Mouse (Mus musculus) heart, adult 8-10 months (tissue): Measurements from ENCODE around the gene Cpb1. TPM values are rescaled to one million over a fixed set of nuclear protein-coding genes. Genes with fewer than 3 reads are reported as not detected.
A peak's percentile ranks its signal among the peaks of the same experiment; 100 is the strongest.

Experiments used
- DNase-seq: peaks from one replicate; pipeline ENCODE4 v3.0.0; 2022; ENCODE audit warnings: low spot score
- total RNA-seq, 4 experiments: library from RNA; stranded (reverse); gene quantifications; 2 replicates each; pipeline ENCODE4 v1.2.4; 2022

Gene Cpb1
- total RNA-seq, result not detected

DNA sequence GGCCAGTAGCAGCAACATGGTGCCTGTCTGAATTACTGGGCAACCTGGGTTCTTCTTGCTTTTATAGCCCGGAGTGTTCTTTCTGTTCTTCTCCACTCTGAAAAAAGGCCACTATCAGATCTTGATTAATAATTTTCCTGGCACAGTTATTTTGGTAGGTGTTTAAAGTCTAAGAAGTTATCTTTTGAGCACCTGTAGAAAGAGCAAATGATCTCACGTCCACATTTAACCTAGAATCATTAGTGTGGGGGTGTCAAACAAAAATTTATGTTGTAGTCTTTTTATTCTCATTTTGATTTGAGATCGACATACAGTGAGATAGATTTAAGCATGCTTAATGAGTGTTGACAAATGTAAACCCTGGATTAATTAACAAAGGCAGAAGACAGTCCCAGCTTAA is at the start of gene Cpb1:
Gene Cpb1, minus strand, starts transcription at position 101 of the 400 bp plus-strand sequence.
- DNase-seq, result no peak

DNA sequence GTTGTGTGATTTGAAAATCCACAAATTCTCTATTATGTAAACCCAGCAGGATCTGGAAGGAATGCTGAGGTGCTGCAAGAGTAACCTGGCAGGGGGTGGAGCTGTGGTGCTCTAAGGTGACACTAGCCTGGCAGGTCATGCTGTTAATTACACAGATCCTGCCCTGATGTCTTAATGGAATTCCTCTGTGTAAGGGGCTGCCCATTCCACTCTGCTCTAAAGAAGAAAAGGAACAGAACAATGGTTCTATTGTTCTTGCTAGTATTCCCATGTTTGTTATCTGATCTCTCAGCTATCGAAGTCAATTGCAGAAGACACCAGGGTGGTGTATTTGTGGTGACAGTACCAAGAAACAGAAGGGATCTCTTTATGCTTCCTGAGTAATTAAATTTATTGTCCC is 41.7 kb upstream of the Cpb1 start:
- no peak for DNase-seq

GRCm38 (mm10) chr3:20309142-20309541 is 33.6 kb upstream of the Cpb1 start:
- DNase-seq, result no peak

GRCm38 (mm10) chr3:20307256-20307655 is 31.7 kb upstream of the Cpb1 start:
- DNase-seq, result no peak

- peak; percentile 24 for DNase-seq
These were observed 29.3 kb upstream of the Cpb1 start for GRCm38 (mm10) chr3:20304758-20305352.

GRCm38 (mm10) chr3:20295546-20295945 is 20.0 kb upstream of the Cpb1 start:
- DNase-seq, result no peak

DNA sequence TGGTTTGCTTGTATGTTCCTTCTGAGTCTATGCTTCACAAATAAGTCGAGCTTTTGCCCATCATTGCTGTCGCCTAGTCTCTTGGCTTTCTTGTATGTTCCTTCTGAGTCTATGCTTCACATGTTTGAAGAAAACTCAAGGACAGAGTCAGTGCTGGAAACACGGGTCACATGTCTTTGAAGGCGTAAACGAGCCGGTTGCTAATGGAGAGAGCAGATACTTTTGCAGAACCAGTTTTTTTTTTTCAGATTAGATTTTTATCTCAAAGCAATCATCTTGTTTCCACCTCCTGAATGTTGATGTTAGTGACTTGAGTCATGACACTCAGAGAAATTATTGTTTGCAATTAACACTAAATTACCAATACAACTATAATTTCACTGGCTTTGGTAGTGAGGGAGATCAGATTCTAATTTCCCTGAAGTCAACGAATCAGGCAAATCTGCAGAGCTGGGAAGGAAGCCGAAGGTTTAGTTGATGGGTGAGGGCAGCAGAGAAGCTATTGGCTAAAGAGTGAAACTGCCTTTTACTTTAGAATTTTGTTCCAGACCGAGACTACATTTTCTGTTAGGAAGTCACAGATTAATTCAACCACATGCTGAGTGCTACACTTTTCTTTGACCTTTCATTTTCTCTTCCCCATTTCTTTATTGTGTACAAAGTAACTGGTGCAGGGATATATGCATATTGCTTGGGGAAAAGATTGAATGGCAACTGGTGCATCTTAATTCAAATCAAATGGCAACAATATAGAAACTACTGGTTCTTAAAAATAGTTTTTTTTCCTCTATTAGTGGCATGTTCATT is 19.2 kb upstream of the Cpb1 start:
- peak; percentile 21 for DNase-seq

DNA sequence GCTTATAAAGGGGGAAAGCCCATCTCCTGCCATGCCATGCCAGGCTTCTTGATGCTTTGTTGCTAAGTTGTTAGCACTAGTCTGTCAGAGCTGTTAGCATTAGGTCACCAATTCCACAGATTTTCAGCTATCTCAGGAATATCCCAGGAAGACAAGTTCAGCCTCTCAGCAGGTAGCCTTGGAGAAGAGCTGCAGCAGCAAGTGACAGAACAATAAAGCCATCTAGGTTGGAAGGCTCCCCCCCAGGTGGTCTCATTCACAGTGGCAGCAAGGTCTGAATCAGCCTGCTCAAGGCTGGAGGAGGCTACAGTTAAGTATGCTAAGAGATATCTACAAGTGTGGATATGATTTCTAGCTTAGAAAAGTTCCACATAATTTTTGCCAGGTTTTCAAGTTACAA is 15.8 kb upstream of the Cpb1 start:
- DNase-seq, result no peak

- DNase-seq, result no peak
These were observed 13.2 kb upstream of the Cpb1 start for GRCm38 (mm10) chr3:20288761-20289160.

GRCm38 (mm10) chr3:20281796-20282195 is 6.3 kb upstream of the Cpb1 start:
- no peak for DNase-seq

GRCm38 (mm10) chr3:20254566-20255479 is 20.7 kb downstream of the Cpb1 start:
- DNase-seq, result no peak

DNA sequence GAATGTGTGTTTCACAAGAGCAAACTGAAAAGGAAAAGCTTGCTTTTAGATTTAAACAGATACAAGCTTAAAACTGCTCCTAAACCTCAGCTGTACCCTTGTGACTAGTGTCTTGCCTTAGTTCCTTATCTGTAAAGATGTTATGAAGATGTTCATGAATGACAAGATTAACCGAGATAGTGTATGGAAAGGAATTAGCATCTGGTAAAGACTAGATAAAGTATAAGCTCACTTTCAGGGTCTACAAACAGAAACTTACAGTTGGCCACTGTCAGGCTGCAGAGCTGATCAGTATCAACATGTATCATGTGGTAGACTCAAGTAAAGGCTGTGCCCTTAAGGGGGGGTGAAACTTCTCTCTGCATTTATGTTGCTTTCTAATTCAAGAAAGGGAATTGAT is 31.6 kb downstream of the Cpb1 start:
- no peak for DNase-seq

- DNase-seq, result no peak
These were observed 33.5 kb downstream of the Cpb1 start, which contains the start of gene Cpa3 for GRCm38 (mm10) chr3:20242050-20242449. Cpa3 (minus strand) TSS chr3:20242181.

GRCm38 (mm10) chr3:20239741-20240140 is 35.8 kb downstream of the Cpb1 start:
- DNase-seq, result no peak

- DNase-seq, result no peak
These were observed 38.6 kb downstream of the Cpb1 start for GRCm38 (mm10) chr3:20236965-20237364.

- no peak for DNase-seq
These were observed 46.5 kb downstream of the Cpb1 start for GRCm38 (mm10) chr3:20229027-20229426.

DNA sequence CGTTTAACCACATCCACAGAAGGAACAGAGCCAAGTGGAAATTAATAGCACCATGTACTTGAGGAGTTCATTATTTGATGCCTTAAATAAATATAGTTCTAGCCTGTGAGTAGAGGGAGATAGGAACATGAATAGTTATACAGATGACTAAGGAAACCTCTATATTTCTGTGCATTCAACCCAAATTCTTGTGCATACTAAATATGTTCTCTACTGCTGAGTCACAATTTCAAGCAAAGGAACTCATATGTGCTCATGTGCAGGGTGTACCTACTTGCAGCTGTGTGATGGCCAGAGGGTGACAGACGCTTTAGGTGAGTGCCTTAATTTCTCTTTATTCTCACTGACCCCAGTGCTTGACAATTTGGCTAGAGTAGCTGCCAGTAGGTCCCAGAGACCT is 50.1 kb downstream of the Cpb1 start:
- no peak for DNase-seq

DNA sequence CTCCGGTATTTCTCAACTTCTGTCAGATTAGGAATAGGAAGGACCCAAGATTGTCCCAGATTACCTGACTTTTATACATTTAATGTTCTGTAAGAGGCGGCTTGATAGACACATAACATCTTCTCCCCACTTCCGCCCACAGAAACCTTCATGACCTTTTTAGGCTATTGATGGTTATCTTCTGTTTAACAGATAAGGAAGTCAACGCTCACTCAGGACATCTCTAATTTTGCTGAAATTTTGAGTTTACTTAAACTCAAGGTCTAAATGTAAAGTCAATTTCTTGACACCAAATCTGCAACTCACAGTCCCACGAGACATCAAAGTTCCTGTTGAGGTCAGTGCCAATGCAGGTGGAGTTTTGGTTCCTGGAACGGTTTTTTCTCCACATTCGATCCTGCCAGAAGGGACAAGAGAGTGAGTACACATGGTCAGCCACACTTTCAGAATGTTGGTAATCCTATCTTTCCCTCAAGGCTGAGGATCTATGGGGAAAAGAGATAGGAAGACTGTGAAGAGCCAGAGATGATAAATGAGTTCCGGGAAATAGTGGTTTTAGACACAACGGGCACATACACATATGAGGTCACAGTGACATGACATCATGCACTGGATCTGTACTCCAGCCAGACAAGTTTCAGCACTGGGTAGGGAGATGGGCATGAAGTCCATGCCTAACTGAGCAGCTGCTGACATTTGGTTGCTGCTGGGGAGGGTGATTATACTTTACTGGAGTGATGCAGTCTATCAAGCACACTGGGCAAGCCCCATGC is 52.4 kb downstream of the Cpb1 start:
- no peak for DNase-seq

GRCm38 (mm10) chr3:20222136-20222535 is 53.4 kb downstream of the Cpb1 start:
- DNase-seq, result no peak

- peak; percentile 30 for DNase-seq
These were observed 76.7 kb downstream of the Cpb1 start for GRCm38 (mm10) chr3:20198869-20199268.
